Mouse (Mus musculus) adrenal gland, adult 2 months (tissue): ENCODE results near the gene Syne1. TPM values are rescaled to one million over a fixed set of nuclear protein-coding genes. Genes with fewer than 3 reads are reported as not detected.

Experiments
- DNase-seq: peaks from one replicate; pipeline ENCODE4 v3.0.0; 2021
- long read RNA-seq: library from polyadenylated mRNA; stranded (forward); transcript quantifications from one replicate; pipeline ENCODE4 v2.0.0, GENCODE M21; 2021
- polyA plus RNA-seq: library from polyadenylated mRNA; depleted of rRNA; stranded (reverse); fragments of >200 nt; gene quantifications from 2 replicates; pipeline ENCODE4 v1.2.3, GENCODE M21; 2012; rRNA removed
- total RNA-seq, 2 experiments: library from RNA; stranded (reverse); gene quantifications; 2 replicates each; pipeline ENCODE4 v1.2.3; 2021

The Syne1 gene
- total RNA-seq (10 to 100 TPM; 21.0 to 21.2 TPM), polyA plus RNA-seq (7.1 and 7.7 TPM in 2 replicates)
- long read RNA-seq: 0 reads

DNA sequence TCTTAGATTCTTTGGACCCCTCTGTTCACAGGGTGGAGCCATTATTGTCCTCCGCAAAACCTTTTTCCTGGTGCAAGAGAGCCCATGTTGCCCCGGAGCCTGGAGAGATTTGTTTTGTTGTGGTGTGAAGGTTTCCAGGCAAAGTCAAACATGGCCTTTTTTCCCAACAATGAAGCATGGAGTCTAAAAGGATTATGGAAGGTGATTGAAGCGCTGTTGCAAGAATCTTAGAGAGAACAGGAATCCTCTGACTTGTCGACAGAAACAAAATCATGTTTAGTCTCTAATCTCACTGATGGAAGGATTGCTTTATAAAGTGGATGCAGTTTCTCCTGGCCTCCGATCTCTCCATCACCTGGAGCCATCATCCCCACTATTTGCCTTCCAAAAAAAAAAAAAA lies at the start of gene Syne1:
TSS of gene Syne1 (minus strand) at position 101 of the 400 bp plus-strand sequence.
- DNase-seq: no peak

DNA sequence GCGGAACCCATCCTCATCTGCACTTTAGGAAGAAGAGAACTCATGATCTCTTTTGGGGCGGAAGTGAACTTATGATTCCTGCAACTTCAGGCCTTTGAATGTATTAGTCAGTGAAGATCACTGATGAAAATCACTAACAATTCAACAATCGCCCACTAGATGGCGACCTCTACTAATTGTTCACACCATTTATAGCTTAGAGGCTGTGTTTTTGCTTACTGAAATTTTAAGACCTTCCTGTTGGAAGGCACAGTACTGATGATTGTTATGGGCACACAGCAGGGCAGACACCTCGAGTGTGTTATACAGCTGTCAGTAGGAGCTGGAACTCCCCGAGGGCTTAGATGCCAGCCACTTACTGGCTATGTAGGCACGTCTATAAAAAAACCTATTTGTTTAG lies 48.8 kb upstream of the Syne1 start:
- DNase-seq: peak; percentile 44

GRCm38 (mm10) chr10:5596559-5596958 lies 45.3 kb upstream of the Syne1 start:
- no peak for DNase-seq

GRCm38 (mm10) chr10:5594457-5594856 lies 43.2 kb upstream of the Syne1 start:
- no peak for DNase-seq

GRCm38 (mm10) chr10:5593464-5593863 lies 42.2 kb upstream of the Syne1 start, which contains the start of gene Myct1:
Myct1 (plus strand) TSS chr10:5593775.
- no peak for DNase-seq

- no peak for DNase-seq
These were observed 40.7 kb upstream of the Syne1 start for GRCm38 (mm10) chr10:5591996-5592395.

DNA sequence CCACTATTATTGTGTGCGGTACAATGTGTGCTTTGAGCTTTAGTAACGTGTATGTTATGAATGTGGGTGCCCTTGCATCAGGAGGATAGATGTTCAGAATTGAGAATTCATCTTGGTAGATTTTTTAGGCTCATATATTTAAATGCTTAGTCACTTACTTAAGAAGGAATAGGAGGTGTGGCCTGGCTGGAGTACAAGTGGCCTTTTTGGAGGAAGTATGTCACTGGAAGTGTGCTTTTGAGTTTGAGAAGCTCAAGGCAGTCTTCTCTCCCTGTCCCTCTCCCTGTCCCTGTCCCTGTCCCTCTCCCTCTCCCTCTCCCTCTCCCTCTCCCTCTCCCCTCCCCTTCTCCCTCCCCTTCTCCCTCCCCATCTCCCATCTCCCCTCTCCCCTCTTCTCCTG lies 39.8 kb upstream of the Syne1 start:
- no peak for DNase-seq

GRCm38 (mm10) chr10:5573328-5573727 lies 22.0 kb upstream of the Syne1 start:
- no peak for DNase-seq

- no peak for DNase-seq
These were observed 20.1 kb upstream of the Syne1 start for GRCm38 (mm10) chr10:5571332-5571731.

GRCm38 (mm10) chr10:5570059-5570458 lies 18.8 kb upstream of the Syne1 start:
- DNase-seq: no peak

DNA sequence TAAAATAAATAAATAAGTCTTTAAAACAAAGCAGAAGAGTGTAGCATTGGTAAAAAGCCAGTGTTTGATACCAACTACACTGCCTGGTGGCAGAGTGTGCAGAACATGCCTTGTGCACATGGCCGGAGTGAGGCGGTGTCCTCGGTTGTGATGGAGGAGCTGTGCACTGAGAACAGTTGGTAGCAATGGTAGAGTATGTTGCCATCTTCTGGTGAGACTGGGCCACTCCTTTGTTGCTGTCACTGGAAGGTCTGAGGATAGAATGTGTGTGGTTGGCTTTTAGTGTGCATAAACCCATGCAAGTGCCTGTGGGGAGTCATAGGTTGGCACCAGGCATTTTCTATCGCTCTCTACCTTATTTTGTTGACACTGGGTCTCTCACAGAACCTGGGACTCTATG lies 17.7 kb upstream of the Syne1 start:
- no peak for DNase-seq

- no peak for DNase-seq
These were observed 10.4 kb upstream of the Syne1 start for GRCm38 (mm10) chr10:5561706-5562105.

- DNase-seq: no peak
These were observed 9.2 kb upstream of the Syne1 start for GRCm38 (mm10) chr10:5560526-5560925.

- DNase-seq: no peak
These were observed 7.5 kb upstream of the Syne1 start for GRCm38 (mm10) chr10:5558808-5559207.

DNA sequence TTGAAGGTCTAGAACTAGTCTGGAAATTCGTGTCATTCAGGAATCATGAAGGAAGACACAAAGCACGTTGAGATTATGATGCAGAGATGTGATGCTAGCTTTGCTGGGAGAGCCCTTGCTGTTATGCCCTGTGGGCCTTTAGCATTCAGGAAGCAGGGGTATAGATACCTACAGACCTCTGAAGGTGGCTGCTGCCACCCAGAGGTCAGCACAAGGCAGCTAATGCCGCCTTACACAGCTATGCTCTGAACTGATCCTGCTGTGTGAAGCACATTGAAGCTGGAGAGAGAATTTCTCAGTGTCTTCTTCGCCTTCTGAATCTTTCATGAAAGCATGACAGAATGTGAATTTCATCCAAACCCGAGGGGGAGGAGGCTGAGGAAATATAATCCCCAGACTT lies 3.7 kb upstream of the Syne1 start:
- peak; percentile 4 for DNase-seq

- DNase-seq: peak; percentile 51
These were observed 887 bp downstream of the Syne1 start for GRCm38 (mm10) chr10:5550168-5551021.

DNA sequence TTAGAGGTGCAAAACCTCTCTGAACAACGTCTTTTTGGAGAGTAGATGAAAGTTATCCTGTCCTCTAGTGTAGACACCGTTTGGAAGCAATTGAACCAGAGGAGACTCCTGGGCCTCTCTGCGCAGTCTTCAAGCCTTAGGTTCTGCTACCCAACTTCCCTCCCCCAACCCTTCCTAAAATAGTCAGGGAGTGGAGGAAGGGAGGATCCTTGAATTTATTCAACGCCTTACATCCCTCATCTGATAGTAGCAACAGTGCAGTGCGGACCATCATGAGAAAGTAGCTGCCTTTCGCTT lies 1.5 kb downstream of the Syne1 start:
- DNase-seq: no peak

- peak; percentile 2 for DNase-seq
These were observed 2.6 kb downstream of the Syne1 start for GRCm38 (mm10) chr10:5548651-5549050.

DNA sequence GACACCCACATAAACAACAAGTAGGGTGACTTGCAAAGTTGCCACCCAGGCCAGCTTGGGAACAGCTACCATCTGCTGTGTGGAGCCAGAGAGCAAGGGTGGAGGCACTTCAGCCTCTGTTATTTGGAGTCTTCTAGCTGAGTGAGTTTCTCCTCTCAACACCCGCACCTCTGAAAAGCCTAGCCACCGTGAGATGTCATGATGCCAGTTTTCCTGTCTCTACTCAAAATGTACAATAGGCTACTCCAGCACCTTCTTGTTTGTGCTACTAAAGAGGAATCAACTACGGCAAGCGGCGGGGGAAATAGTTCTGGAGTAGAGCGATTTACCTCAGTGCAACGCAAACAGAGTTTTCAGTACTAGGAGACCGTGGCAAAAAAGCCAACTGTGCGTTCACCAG lies 3.5 kb downstream of the Syne1 start:
- DNase-seq: no peak

DNA sequence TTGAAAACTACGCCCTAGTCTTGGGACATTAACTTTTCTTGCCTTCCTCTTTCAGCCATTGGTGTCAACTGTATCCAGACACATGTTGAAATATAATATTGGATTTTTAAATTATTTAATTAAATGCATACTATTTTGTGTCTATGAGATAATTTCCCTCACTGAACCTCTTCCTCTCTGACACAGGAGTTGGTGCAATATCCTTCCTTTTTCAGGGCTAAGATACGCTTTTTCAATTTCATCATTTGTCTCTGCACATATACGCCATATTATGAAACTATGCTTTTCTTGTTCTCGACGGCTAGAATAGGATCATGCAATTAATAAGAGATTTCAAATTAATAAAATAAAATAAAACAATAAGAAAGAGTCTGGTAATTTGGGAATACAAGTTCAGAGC lies 4.9 kb downstream of the Syne1 start:
- DNase-seq: no peak

- no peak for DNase-seq
These were observed 23.0 kb downstream of the Syne1 start for GRCm38 (mm10) chr10:5528284-5528683.

DNA sequence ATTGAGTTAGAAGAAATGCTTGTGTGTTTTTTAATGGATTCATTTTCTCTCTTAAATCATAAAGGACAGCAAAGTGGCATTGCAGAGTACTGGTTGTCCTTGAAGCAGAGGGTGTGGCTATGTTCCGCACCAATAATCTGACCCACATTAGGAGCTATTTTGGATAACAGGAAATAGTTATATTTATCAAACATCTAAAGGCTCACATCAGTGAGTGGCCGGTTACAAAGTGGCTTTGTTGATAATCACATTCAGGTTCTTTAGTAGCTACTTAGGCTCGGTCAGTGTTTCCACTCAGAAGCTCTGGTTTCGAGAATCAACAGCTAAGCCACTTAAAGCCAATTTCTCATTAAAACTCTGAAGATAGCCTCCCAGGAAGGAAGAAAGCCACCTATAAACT lies 23.6 kb downstream of the Syne1 start:
- peak; percentile 19 for DNase-seq

- DNase-seq: no peak
These were observed 28.4 kb downstream of the Syne1 start for GRCm38 (mm10) chr10:5522904-5523303.

DNA sequence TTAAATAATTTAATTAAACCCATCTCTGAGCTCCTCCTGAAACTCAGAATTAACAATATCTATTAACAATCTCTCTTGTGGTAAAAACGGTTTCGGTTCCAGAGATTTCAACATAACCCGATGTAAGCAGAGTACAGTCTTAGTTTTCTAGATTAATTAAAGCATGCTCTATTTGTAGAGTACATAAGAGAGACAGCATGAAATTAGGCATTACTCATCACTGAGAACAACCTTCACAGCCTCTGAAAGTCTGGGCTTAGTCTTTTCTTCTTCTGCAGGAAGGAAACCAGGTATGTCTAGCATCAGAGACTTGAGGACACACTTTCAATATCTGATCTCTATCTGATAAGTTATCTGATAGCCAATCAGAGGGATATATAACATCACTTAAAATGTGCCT lies 29.0 kb downstream of the Syne1 start:
- DNase-seq: no peak
